Mouse (Mus musculus) heart, postnatal 0 days (tissue): ENCODE data around the gene Man2b2. TPM values are rescaled to one million over a fixed set of nuclear protein-coding genes. Genes with fewer than 3 reads are reported as not detected.

Source experiments
- ATAC-seq: fragments of 200-750 bp; cut with Nextera tagmentation; 2 replicates; pipeline ENCODE4 v1.8.0; 2017; ENCODE audit warnings: low read depth, moderate number of reproducible peaks, moderate library complexity; ENCODE audit not compliant: insufficient read depth
- DNase-seq: peaks from one replicate; pipeline ENCODE4 v3.0.0-alpha.2; 2016; ENCODE audit warnings: low spot score
- H3K27ac ChIP-seq: fragments of 300-500 bp; sonication (generic); 2 replicates; pipeline ENCODE4 v1.5.1; 2014; ENCODE audit warnings: low read depth, mild to moderate bottlenecking
- H3K27me3 ChIP-seq: fragments of 300-500 bp; sonication (generic); 2 replicates; pipeline ENCODE4 v1.6.1; 2014; ENCODE audit warnings: low read length, mixed read lengths; ENCODE audit not compliant: control insufficient read depth, insufficient read depth
- H3K36me3 ChIP-seq: fragments of 300-500 bp; sonication (generic); replicated peaks from 2 replicates; pipeline ENCODE4 v1.6.1; 2014; ENCODE audit warnings: low read length, mixed read lengths; ENCODE audit not compliant: control insufficient read depth, insufficient read depth
- H3K4me1 ChIP-seq: fragments of 300-500 bp; sonication (generic); 2 replicates; pipeline ENCODE4 v1.6.1; 2014; ENCODE audit warnings: antibody characterized with exemption; ENCODE audit not compliant: control insufficient read depth, insufficient read depth
- H3K4me2 ChIP-seq: fragments of 300-500 bp; sonication (generic); 2 replicates; pipeline ENCODE4 v1.6.1; 2014; ENCODE audit warnings: low read depth, mild to moderate bottlenecking, low read length, moderate library complexity
- H3K4me3 ChIP-seq: fragments of 300-500 bp; sonication (generic); 2 replicates; pipeline ENCODE4 v1.5.1; 2014; ENCODE audit warnings: low read depth, low read length
- H3K9ac ChIP-seq: fragments of 300-500 bp; sonication (generic); replicated peaks from 2 replicates; pipeline ENCODE4 v1.6.1; 2014; ENCODE audit warnings: low read depth, low read length, mixed read lengths
- H3K9me3 ChIP-seq: fragments of 300-500 bp; sonication (generic); replicated peaks from 2 replicates; pipeline ENCODE4 v1.6.1; 2016; ENCODE audit warnings: low read length; ENCODE audit not compliant: control insufficient read depth
- CTCF ChIP-seq: IDR thresholded peaks from 2 replicates; pipeline ENCODE4 v1.5.1; 2016; ENCODE audit warnings: antibody characterized with exemption, control low read depth, low read depth
- EP300 ChIP-seq: IDR thresholded peaks from 2 replicates; pipeline ENCODE4 v1.6.1; 2016; ENCODE audit warnings: antibody characterized with exemption, low read depth
- WGBS: fragments of 180-500 bp; shearing (Covaris S2); extraction: QIAGEN DNeasy Blood & Tissue Kit; methylation state at CpG from one replicate; pipeline ENCODE4 v1.1.7; 2014; 5-methylcytosine and 5-hydroxymethylcytosine counted together
- polyA plus RNA-seq: library from polyadenylated mRNA; unstranded; fragments of >200 nt; fragmentation: Nextera tagmentation; extraction: Ambion mirVana; gene quantifications from 2 replicates; pipeline ENCODE4 v1.2.1, GENCODE M21; 2015
- total RNA-seq: library from RNA; depleted of rRNA; stranded (reverse); fragments of >200 nt; gene quantifications from 2 replicates; pipeline ENCODE4 v1.2.3, GENCODE M21; 2014; ENCODE audit warnings: low replicate concordance

The Man2b2 gene
- total and polyA plus RNA-seq, 2 experiments from 2014 or later: 11.0 to 18.0 TPM

DNA sequence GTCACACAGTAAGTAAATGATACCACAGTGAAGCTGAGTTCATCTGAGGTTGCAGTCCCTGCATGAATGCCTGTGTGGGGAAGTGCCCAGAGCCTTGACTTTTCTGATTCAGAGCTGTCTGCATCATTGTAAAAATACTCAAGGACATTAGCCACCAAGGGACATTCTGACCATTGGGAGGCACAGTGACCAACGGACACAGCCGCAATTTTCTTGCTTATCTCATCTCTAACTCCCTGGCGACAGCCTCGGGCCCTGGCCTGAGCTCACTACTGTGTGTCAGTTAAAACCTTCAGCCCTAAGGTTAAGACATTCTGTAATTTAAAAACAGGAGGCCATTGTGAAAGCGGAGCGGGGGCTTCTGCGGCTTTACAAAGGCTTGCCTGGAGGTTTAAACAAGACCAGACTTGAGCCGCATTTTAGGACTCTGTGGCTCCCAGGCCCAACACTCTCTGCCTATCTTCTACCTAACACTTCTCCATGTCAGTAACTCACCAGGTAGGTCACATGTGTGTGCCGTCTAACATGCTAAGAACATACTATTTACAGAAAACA lies 54.4 kb downstream of the Man2b2 start:
- ATAC-seq (no peak), DNase-seq (no peak)
- no peak overlapping the region for H3K9ac ChIP-seq
- H3K36me3 ChIP-seq: no peaks in the 10 kb centered on the region
- no peak overlapping the region for H3K4me2 ChIP-seq
- no peak overlapping the region for H3K27ac ChIP-seq
- no peaks in the 10 kb centered on the region for H3K4me1 ChIP-seq
- H3K9me3 ChIP-seq: no peaks in the 10 kb centered on the region; the same call in 1 of the 2 replicates
- whole genome bisulfite sequencing: 20% methylated on average over 9 of the region's 9 CpGs
- H3K4me3 ChIP-seq: no peak overlapping the region
- H3K27me3 ChIP-seq: no peaks in the 10 kb centered on the region
- TF ChIP-seq EP300: no peak
- no peak for TF ChIP-seq CTCF

GRCm38 (mm10) chr5:36775317-36775716 lies 55.1 kb downstream of the Man2b2 start:
- no peak for DNase-seq
- H3K4me2 ChIP-seq: no peak overlapping the region
- 84% methylated on average over 2 of the region's 2 CpGs for WGBS
- no peak overlapping the region for H3K27ac ChIP-seq
- ATAC-seq: no peak
- no peaks in the 10 kb centered on the region for H3K27me3 ChIP-seq
- H3K9me3 ChIP-seq: no peaks in the 10 kb centered on the region
- no peak overlapping the region for H3K4me3 ChIP-seq
- H3K4me1 ChIP-seq: no peaks in the 10 kb centered on the region
- no peak for TF ChIP-seq EP300
- TF ChIP-seq CTCF: no peak
- H3K9ac ChIP-seq: no peak overlapping the region
- no peaks in the 10 kb centered on the region for H3K36me3 ChIP-seq

DNA sequence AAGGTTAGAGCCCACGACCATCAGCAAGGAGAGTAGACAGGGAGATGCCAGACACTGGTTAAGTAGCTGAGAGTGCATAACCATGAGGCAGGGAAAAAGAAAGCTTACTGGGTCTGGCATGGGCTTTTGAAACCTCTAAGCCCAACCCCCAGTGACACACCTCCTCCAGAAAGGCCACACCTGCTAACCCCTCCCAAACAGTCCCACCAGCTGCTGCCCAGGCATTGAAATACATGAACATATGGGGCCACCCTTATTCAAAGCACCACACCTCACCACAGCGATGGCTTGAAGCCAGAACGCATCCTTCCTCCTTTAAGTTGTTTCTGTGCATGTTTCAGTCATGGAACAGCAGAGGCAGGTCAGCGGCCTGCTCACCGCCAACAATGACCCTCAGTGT lies 57.9 kb downstream of the Man2b2 start:
- Histone ChIP-seq H3K4me1 (no peaks in the 10 kb centered on the region), H3K27ac (no peak overlapping the region), H3K9me3 (no peaks in the 10 kb centered on the region), H3K36me3 (no peaks in the 10 kb centered on the region), H3K4me3 (no peak overlapping the region), H3K27me3 (no peaks in the 10 kb centered on the region), H3K9ac (no peak overlapping the region), H3K4me2 (no peak overlapping the region)
- DNase-seq (no peak), ATAC-seq (no peak)
- TF ChIP-seq CTCF (no peak), EP300 (no peak)
- WGBS: 85% methylated on average over 5 of the region's 5 CpGs

DNA sequence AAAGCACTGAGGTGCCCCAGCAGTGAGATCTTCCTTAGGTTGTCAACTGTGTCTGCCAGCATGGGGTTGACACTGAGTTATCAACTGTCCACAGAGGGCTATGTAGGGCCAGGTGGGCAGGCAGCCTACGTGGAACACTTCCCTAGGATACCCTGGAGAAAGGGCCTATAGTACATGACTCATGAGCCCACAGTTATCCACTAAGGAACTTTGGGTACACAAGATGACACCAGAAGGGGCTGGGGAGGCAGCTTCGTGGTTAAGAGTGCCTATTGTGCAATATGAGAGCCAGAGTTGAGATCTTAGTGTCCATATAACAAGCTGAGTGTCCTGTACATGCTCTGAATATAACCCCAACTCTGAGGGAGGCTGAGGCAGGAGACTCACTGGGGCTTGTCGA lies 60.9 kb downstream of the Man2b2 start:
- H3K36me3 ChIP-seq: no peaks in the 10 kb centered on the region
- no peak overlapping the region for H3K4me2 ChIP-seq
- no peak overlapping the region for H3K9ac ChIP-seq
- no peak for DNase-seq
- WGBS: 47% methylated on average over 3 of the region's 3 CpGs
- H3K4me3 ChIP-seq: no peak overlapping the region
- no peaks in the 10 kb centered on the region for H3K4me1 ChIP-seq
- no peaks in the 10 kb centered on the region for H3K9me3 ChIP-seq
- TF ChIP-seq CTCF: no peak
- no peak for TF ChIP-seq EP300
- H3K27me3 ChIP-seq: no peaks in the 10 kb centered on the region
- no peak overlapping the region for H3K27ac ChIP-seq
- ATAC-seq: no peak

DNA sequence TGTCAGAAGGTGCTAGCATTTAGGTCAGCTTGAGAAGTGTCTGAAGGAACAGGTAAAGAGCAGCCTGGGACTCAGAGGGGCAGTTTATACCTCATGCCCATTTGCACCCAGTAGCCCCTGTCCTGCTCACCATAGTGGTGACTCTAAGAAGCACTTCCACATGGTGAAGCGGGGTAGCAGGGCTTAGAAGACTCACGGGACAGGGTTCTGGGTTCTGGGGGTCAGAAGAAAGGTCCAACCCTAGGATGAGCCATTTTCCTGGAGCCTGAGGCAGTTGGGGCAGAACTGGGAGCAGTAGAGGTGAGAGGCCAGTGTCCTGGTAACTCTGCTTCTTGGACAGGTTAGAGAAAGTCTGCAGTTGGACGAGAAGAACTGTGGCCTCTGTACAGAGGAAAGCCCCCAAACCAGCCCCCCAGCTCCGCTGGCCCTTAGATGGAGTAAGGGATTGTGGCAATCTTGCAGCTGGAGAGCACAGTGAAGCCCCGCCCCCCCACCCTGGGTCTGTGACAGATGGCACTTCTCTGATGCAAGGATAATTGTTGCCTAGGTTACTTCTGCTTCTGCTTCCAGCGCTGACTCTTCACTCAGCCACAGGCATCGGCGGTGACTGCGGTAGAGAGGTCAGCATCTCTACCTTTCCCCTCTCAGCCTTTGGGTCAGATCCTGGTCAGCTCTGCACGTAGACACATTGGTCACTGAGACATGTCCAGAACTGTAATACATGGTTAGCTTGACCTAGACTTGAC lies 63.3 kb downstream of the Man2b2 start:
- no peak overlapping the region for H3K4me3 ChIP-seq
- H3K9ac ChIP-seq: no peak overlapping the region
- ATAC-seq (no peak), DNase-seq (no peak)
- no peaks in the 10 kb centered on the region for H3K9me3 ChIP-seq
- H3K4me1 ChIP-seq: no peaks in the 10 kb centered on the region
- H3K27ac ChIP-seq: no peak overlapping the region
- 25% methylated on average over 10 of the region's 10 CpGs for WGBS
- no peaks in the 10 kb centered on the region for H3K36me3 ChIP-seq
- H3K4me2 ChIP-seq: no peak overlapping the region
- H3K27me3 ChIP-seq: no peaks in the 10 kb centered on the region
- TF ChIP-seq EP300 (no peak), CTCF (no peak)
